Mouse (Mus musculus): Measurements from ENCODE around the gene Ank3. TPM values are rescaled to one million over a fixed set of nuclear protein-coding genes. Genes with fewer than 3 reads are reported as not detected.

Gene Ank3
- polyA plus RNA-seq, 1 experiment = 23.3 TPM

- no peaks in the 10 kb centered on the region for H3K4me1 ChIP-seq (ENCODE audit: control insufficient read depth, insufficient read depth, low read length)
- no peak overlapping the region for H3K4me3 ChIP-seq (replicated peaks; ENCODE audit: extremely low read depth, low read depth, low read length)
- TF ChIP-seq CTCF (IDR thresholded peaks at IDR 0.05; ENCODE audit: insufficient read depth, low read length) (no peak), POLR2A (IDR thresholded peaks at IDR 0.05; ENCODE audit: borderline replicate concordance, extremely low read depth, low read depth, low read length) (no peak)
- WGBS = 39% methylated on average over 11 of the region's 11 CpGs
- no peak for DNase-seq
Measured at GRCm38 (mm10) chr10:69583874-69584481, 185.4 kb downstream of the Ank3 start.

GRCm38 (mm10) chr10:69584566-69584965 is 186.0 kb downstream of the Ank3 start:
- 88% methylated on average over 5 of the region's 5 CpGs for whole genome bisulfite sequencing
- no peak for TF ChIP-seq POLR2A (IDR thresholded peaks at IDR 0.05; ENCODE audit: borderline replicate concordance, extremely low read depth, low read depth, low read length)
- TF ChIP-seq CTCF (IDR thresholded peaks at IDR 0.05; ENCODE audit: insufficient read depth, low read length) = no peak
- no peak for DNase-seq
- H3K4me1 ChIP-seq (ENCODE audit: control insufficient read depth, insufficient read depth, low read length) = no peaks in the 10 kb centered on the region
- no peak overlapping the region for H3K4me3 ChIP-seq (replicated peaks; ENCODE audit: extremely low read depth, low read depth, low read length)

GRCm38 (mm10) chr10:69585271-69585670 is 186.7 kb downstream of the Ank3 start:
- no peak for TF ChIP-seq CTCF (IDR thresholded peaks at IDR 0.05; ENCODE audit: insufficient read depth, low read length)
- TF ChIP-seq POLR2A (IDR thresholded peaks at IDR 0.05; ENCODE audit: borderline replicate concordance, extremely low read depth, low read depth, low read length) = no peak
- no peaks in the 10 kb centered on the region for H3K4me1 ChIP-seq (ENCODE audit: control insufficient read depth, insufficient read depth, low read length)
- no peak for DNase-seq
- H3K4me3 ChIP-seq (replicated peaks; ENCODE audit: extremely low read depth, low read depth, low read length) = no peak overlapping the region
- 88% methylated on average over 3 of the region's 3 CpGs for WGBS

- WGBS = 35% methylated on average over 15 of the region's 15 CpGs
- DNase-seq = no peak
- H3K4me3 ChIP-seq (replicated peaks; ENCODE audit: extremely low read depth, low read depth, low read length) = no peak overlapping the region
Measured at GRCm38 (mm10) chr10:69594186-69595131, 195.9 kb downstream of the Ank3 start.

GRCm38 (mm10) chr10:69595487-69595886 is 196.9 kb downstream of the Ank3 start:
- no peak for DNase-seq
- 63% methylated on average over 5 of the region's 5 CpGs for WGBS
- Histone ChIP-seq H3K4me1 (ENCODE audit: control insufficient read depth, insufficient read depth, low read length) (peaks cover 2% of the 10 kb centered on the region; the same call in 1 of the 2 replicates), H3K4me3 (replicated peaks; ENCODE audit: extremely low read depth, low read depth, low read length) (no peak overlapping the region)
- TF ChIP-seq CTCF (IDR thresholded peaks at IDR 0.05; ENCODE audit: insufficient read depth, low read length) (no peak), POLR2A (IDR thresholded peaks at IDR 0.05; ENCODE audit: borderline replicate concordance, extremely low read depth, low read depth, low read length) (no peak)

More at GRCm38 (mm10) chr10:69594186-69595131, 195.9 kb downstream of the Ank3 start:
- peaks cover 2% of the 10 kb centered on the region; the same call in 1 of the 2 replicates for H3K4me1 ChIP-seq (ENCODE audit: control insufficient read depth, insufficient read depth, low read length)
- no peak for TF ChIP-seq POLR2A (IDR thresholded peaks at IDR 0.05; ENCODE audit: borderline replicate concordance, extremely low read depth, low read depth, low read length)
- no peak for TF ChIP-seq CTCF (IDR thresholded peaks at IDR 0.05; ENCODE audit: insufficient read depth, low read length)

GRCm38 (mm10) chr10:69601471-69601870 is 202.9 kb downstream of the Ank3 start:
- 91% methylated on average over 3 of the region's 3 CpGs for WGBS
- TF ChIP-seq CTCF (IDR thresholded peaks at IDR 0.05; ENCODE audit: insufficient read depth, low read length) = no peak
- TF ChIP-seq POLR2A (IDR thresholded peaks at IDR 0.05; ENCODE audit: borderline replicate concordance, extremely low read depth, low read depth, low read length) = no peak
- H3K4me1 ChIP-seq (ENCODE audit: control insufficient read depth, insufficient read depth, low read length) = no peaks in the 10 kb centered on the region
- H3K4me3 ChIP-seq (replicated peaks; ENCODE audit: extremely low read depth, low read depth, low read length) = no peak overlapping the region
- DNase-seq = no peak

- no peaks in the 10 kb centered on the region for H3K4me1 ChIP-seq (ENCODE audit: control insufficient read depth, insufficient read depth, low read length)
- 78% methylated on average over 1 of the region's 1 CpGs for WGBS
- TF ChIP-seq POLR2A (IDR thresholded peaks at IDR 0.05; ENCODE audit: borderline replicate concordance, extremely low read depth, low read depth, low read length) (no peak), CTCF (IDR thresholded peaks at IDR 0.05; ENCODE audit: insufficient read depth, low read length) (no peak)
- DNase-seq = no peak
- no peak overlapping the region for H3K4me3 ChIP-seq (replicated peaks; ENCODE audit: extremely low read depth, low read depth, low read length)
Measured at GRCm38 (mm10) chr10:69602711-69603110, 204.1 kb downstream of the Ank3 start.

GRCm38 (mm10) chr10:69604609-69605008 is 206.0 kb downstream of the Ank3 start:
- 78% methylated on average over 6 of the region's 6 CpGs for WGBS
- Histone ChIP-seq H3K4me1 (ENCODE audit: control insufficient read depth, insufficient read depth, low read length) (no peaks in the 10 kb centered on the region), H3K4me3 (replicated peaks; ENCODE audit: extremely low read depth, low read depth, low read length) (no peak overlapping the region)
- TF ChIP-seq POLR2A (IDR thresholded peaks at IDR 0.05; ENCODE audit: borderline replicate concordance, extremely low read depth, low read depth, low read length) = no peak
- TF ChIP-seq CTCF (IDR thresholded peaks at IDR 0.05; ENCODE audit: insufficient read depth, low read length) = no peak
- no peak for DNase-seq

- TF ChIP-seq CTCF (IDR thresholded peaks at IDR 0.05; ENCODE audit: insufficient read depth, low read length) (no peak), POLR2A (IDR thresholded peaks at IDR 0.05; ENCODE audit: borderline replicate concordance, extremely low read depth, low read depth, low read length) (no peak)
- Histone ChIP-seq H3K4me1 (ENCODE audit: control insufficient read depth, insufficient read depth, low read length) (no peaks in the 10 kb centered on the region), H3K4me3 (replicated peaks; ENCODE audit: extremely low read depth, low read depth, low read length) (no peak overlapping the region)
- WGBS = 46% methylated on average over 12 of the region's 12 CpGs
- no peak for DNase-seq
Measured at GRCm38 (mm10) chr10:69605211-69605610, 206.6 kb downstream of the Ank3 start.

All from lung, adult 2 months (tissue).